Mouse (Mus musculus) splenic B cell, adult 2 months (primary cell): ENCODE results near the gene H2afx.
"Not testable (repeated sequence)": the region's sequence is repeated elsewhere in the genome, so short reads cannot be mapped to it uniquely, and the experiment has no call there.

Source experiments
- DNase-seq: peaks from one replicate; pipeline ENCODE4 v3.0.0-alpha.2; 2011; ENCODE audit warnings: low read depth, low spot score
- H3K27me3 ChIP-seq: 2 replicates; pipeline ENCODE4 v1.6.1; 2012; ENCODE audit warnings: mild to moderate bottlenecking, low read length, moderate library complexity, mixed read lengths; ENCODE audit not compliant: control insufficient read depth, poor library complexity, insufficient read depth, severe bottlenecking
- H3K36me3 ChIP-seq: 2 replicates; pipeline ENCODE4 v1.6.1; 2012; ENCODE audit warnings: mild to moderate bottlenecking, low read length, moderate library complexity, mixed read lengths; ENCODE audit not compliant: control insufficient read depth, poor library complexity, insufficient read depth, severe bottlenecking

H2afx gene

DNA sequence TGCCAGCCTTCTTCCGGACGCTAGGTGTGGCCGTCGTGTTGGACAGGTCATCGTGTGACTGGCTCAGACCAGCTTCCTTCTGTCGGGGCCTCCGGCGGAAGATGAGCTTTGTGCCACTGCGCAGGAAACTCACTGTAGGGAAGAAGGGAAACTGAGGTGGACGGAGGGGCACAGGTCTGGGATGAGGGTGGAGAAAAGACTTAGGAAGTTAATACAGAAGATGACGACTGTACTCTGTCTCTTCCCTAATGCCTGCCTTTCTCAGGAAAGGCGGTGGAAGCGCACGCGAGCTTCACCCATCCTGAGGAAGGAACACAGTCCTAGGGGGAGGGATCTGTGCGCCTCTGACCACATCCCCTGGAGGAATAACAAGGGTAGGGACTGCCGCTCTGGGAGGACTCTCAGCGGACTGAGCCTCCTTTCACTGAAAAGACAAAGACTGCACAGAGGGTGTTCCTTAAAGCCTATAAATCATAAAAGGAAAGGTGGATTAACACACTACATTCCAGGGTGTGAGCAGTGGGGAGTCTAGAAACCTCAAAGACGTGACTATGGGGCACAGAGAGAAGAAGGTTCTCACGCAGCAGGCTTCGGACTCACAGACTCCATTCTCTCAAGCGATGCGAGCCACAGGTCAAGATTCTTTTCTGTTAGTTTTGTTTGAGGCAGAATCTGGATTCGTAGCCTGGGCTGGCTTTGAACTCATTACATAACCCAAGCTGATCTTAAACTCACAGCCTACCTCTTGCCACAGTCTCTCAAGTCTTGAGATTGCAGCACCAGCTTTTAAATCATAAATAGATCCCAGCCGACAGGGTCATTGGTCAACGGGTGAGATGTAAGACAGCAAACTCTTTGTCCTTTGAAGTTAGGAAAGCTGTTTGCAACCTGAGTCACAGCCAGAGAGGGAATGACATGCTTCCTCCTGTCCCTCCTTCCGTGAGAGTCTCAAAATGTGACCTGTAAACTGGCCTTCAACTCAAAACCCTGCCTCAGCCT lies 23.1 kb upstream of the H2afx start:
- DNase-seq: no peak
- Histone ChIP-seq H3K36me3 (peaks cover 5% of the 10 kb centered on the region), H3K27me3 (no peaks in the 10 kb centered on the region)

DNA sequence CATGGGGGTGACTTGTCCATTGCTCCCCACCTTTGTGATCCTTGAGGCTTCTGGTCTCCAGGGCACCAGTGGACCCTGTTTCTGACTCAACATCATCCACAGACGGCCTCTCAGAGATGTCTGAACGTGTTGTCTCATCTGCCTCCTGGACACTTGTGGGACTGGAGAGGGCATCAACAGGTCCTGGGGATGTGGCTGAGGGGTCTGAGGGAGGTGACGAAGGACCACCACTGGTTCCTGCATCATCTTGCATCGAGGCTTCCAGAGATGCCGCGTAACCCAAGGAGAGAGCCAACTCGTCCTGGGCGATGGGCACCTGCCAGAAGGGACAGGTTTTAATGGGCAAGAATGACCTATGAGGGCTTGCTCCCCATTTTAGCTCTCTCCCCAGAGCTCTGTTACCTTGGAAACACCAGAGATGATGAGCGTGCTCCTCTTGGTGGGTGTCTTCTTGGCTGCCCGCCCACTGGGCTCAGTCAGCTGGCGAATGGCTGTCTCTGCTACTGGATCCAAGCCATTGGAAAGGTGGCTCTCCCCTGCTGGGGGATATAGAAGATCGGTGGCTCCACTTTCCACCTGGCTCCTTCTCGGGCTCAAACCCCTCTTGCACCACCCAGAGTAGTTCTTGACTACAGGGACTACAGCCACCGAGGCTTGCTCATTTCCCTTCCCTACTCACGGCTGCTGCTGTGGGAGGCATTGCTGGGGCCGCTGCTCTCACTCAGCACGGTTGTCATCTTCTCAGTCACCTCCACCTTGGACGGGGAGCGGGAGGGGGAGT lies 20.8 kb upstream of the H2afx start:
- H3K36me3 ChIP-seq: peaks cover 5% of the 10 kb centered on the region
- no peaks in the 10 kb centered on the region for H3K27me3 ChIP-seq
- DNase-seq: no peak

DNA sequence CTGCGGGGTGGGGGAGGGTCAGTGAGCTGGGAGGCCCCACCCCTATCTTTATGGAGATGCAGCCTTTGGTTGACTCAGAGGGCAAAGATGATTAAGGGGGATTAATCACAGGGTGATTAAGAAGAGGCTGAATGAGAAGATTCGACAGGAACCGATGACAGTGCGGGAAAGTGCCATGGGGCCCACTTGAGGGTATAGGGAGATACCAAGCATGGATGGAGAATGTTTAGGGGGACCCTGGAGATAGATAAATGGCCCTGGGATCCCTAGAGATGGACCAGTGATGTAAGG lies 20.3 kb upstream of the H2afx start:
- peaks cover 5% of the 10 kb centered on the region for H3K36me3 ChIP-seq
- no peaks in the 10 kb centered on the region for H3K27me3 ChIP-seq
- no peak for DNase-seq

DNA sequence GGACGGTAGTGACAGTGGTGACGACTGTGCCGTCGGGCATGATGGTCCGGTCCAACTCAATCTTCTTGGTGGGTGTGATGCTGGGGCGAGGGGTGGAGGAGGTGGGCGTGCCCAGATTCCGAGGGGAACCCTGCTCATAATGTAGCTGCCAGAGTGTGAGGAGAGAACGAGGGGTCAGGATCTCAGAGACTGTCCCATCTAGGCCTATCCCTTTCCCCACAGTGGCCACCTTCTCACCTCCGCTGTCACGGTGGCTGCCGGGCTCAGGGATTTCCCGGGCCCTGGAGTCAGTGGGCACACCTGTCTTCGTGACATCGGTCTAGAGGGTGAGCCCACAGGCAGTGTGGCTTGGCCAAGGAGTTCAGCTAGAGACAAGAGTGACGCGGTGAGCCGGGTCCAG lies 19.6 kb upstream of the H2afx start:
- H3K36me3 ChIP-seq: peaks cover 5% of the 10 kb centered on the region
- no peaks in the 10 kb centered on the region for H3K27me3 ChIP-seq
- DNase-seq: no peak

- H3K36me3 ChIP-seq: peaks cover 2% of the 10 kb centered on the region
- H3K27me3 ChIP-seq: no peaks in the 10 kb centered on the region
- no peak for DNase-seq
Observed at GRCm38 (mm10) chr9:44317452-44317851, 17.0 kb upstream of the H2afx start.

- H3K36me3 ChIP-seq: peaks cover 2% of the 10 kb centered on the region
- no peak for DNase-seq
- no peaks in the 10 kb centered on the region for H3K27me3 ChIP-seq
Observed at GRCm38 (mm10) chr9:44318076-44318825, 16.2 kb upstream of the H2afx start.

GRCm38 (mm10) chr9:44318826-44319095 lies 15.7 kb upstream of the H2afx start:
- DNase-seq: no peak
- no peaks in the 10 kb centered on the region for H3K27me3 ChIP-seq

DNA sequence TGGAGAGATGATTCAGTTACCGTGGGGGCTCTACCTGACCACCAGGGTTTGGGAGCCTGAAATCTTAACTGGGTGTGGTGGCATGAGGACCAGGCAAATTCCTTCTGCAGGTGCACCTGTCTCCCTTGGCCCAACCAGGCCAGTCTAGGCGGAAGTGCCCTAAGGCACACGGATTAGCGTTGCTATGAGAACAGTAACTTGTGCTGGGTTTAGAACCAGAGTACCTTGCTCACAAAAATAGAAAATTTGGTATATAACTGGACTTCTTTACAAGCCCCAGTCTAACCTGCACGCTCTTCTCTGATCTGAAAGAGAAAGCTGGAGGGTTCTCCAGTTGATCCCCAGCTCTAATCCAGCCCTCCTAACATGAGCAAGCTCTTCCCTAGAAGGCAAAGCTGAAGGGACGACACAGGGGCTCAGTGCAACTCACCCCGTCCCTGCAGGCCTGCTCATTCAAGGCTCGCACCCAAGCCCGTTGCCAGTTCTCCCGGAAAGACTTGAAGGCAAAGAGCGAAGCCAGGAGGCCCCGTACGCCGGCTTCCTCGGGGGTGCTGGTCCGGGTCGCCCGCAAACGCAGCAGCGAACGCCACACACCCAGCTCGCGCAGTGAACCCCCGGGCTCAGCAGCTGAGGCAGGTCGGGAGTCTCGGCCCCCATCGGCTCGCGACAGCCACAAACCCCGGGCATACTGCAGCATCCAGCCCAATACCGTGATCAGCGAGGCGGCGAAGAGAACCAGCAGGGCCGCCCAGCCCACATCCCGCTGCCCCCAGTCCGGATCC lies 15.2 kb upstream of the H2afx start:
- DNase-seq: no peak
- Histone ChIP-seq H3K27me3 (no peaks in the 10 kb centered on the region), H3K36me3 (peaks cover 2% of the 10 kb centered on the region)

More at GRCm38 (mm10) chr9:44318826-44319095, 15.7 kb upstream of the H2afx start:
- peaks cover 2% of the 10 kb centered on the region for H3K36me3 ChIP-seq

GRCm38 (mm10) chr9:44319887-44320798 lies 14.4 kb upstream of the H2afx start, which contains the start of gene C2cd2l:
Gene C2cd2l, minus strand, starts transcription at chr9:44320285.
- Histone ChIP-seq H3K36me3 (peaks cover 2% of the 10 kb centered on the region), H3K27me3 (no peaks in the 10 kb centered on the region)
- peak; percentile 88 for DNase-seq

DNA sequence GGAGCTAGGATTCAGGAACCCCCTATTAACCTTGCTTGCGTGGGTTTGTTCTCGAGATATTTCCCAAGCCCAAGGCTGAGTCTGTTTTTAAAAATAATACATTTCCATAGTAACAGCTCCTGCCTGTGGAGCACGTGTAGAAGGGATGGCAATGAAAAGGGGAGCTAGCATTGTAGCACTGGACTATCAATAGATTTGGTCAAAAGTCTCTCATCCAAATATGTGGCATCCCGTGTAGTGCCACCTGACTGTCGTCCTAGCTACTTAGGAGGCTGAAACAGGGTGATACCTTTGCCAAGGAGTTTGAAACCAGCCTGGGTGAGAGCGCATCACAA lies 13.7 kb upstream of the H2afx start:
- Histone ChIP-seq H3K27me3 (no peaks in the 10 kb centered on the region), H3K36me3 (no peaks in the 10 kb centered on the region; the same call in 1 of the 2 replicates)
- DNase-seq: no peak

GRCm38 (mm10) chr9:44323656-44324055 lies 10.8 kb upstream of the H2afx start:
- not testable (repeated sequence) for H3K36me3 ChIP-seq, DNase-seq, H3K27me3 ChIP-seq

GRCm38 (mm10) chr9:44324147-44324546 lies 10.3 kb upstream of the H2afx start:
- peak; percentile 14 for DNase-seq
- H3K27me3 ChIP-seq: no peaks in the 10 kb centered on the region
- H3K36me3 ChIP-seq: no peaks in the 10 kb centered on the region

DNA sequence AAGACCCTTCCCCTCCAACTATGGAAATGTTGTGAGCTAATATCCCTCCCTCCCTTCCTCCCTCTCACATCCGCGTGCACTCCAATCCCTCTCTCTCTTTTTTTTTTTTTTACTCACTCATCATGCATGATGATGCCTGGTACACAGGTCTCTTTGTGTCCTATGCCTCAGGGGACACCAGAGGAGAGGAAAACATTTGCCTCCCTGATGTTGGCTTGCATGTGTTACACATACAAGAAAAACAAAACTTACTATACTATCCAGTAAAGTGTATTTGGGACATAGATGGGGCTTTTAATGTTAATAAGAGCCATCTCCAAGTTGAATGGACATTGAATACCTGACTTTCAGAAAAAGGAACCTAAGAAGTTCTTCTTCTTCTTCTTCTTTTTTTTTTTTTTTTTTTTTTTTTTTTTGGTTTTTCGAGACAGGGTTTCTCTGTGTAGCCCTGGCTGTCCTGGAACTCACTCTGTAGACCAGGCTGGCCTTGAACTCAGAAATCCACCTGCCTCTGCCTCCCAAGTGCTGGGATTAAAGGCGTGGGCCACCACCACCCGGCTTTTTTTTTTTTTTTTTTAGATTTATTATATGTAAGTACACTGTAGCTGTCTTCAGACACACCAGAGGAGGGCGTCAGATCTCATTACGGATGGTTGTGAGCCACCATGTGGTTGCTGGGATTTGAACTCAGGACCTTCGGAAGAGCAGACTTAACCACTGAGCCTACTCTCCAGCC lies 9.3 kb upstream of the H2afx start:
- not testable (repeated sequence) for H3K27me3 ChIP-seq, DNase-seq, H3K36me3 ChIP-seq
